Mouse (Mus musculus) megakaryocyte, embryonic 14.5 days (primary cell): ENCODE data around the gene Acot7.

ENCODE experiments used
- FLI1 ChIP-seq: IDR thresholded peaks from 2 replicates; pipeline ENCODE4 v1.6.1; 2012; ENCODE audit warnings: low read length, inconsistent platforms, mixed read lengths
- GATA1 ChIP-seq: IDR thresholded peaks from 3 replicates; pipeline ENCODE4 v1.6.1; 2012; ENCODE audit warnings: mixed read lengths, low read length, inconsistent platforms, borderline replicate concordance

DNA sequence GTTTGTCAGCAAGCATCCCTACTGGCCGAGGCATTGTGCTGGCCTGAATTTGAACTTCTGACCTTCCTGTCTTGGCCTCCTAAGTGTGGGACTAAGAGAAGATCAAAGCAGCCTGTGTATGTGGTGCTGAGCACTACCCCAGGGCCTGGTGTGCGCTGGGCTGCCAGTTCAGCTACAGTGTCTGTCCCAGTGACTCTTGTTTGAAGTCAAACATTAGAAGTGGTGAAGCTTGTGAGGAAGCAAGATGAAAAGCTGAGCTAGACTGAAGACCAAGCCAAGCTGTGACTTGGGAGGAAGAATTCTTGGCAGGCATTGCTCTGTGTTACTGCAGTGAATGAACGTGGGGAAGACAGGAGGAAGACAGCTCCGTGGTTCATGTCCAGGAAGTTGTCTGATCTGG is 31.7 kb downstream of the Acot7 start:
- no peak for TF ChIP-seq GATA1
- no peak for TF ChIP-seq FLI1
